Mouse (Mus musculus) fibroblast of lung, adult 2 months (primary cell): Measurements from ENCODE around the gene Tmem182.

Source experiments
- DNase-seq: peaks from one replicate; pipeline ENCODE4 v3.0.0-alpha.2; 2011; ENCODE audit warnings: low read depth

Tmem182 gene

DNA sequence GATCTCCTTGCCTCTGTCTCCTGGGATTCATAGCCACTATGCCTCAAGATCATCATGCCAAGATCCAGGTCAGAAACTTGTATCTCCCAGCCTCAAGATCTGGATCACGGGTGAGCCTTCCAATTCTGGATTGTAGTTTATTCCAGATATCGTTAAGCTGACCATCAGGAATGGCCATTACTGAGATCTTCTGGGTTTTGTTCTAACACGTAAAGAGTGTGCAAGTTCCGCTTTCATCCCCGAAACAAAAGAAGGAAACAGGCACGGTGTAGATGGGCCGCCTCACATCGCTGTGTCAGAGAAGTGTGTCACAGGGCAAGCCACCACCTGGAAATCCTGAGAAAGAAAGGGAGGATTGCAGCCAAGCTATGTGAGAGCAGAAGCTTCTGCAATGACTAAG, 6.3 kb upstream of the Tmem182 start:
- no peak for DNase-seq

DNA sequence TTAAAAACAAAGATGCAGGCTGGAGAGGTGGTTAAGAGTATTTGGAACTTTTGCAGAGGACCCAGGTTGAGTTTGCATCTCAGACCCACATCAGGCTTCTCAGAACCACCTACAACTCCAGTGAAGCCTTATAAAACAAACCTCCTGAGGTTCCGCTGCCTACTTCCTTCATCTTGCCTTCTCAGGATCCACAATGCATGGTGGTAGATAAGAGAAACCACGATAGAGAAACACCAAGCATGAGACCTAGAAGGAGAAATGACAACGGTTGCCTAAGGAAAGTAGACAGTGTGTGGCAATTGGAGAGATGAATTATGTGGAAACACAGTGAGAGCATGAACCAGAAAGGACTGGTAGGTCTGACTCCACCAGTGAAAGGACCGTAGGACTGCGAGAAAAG, 4.5 kb upstream of the Tmem182 start:
- DNase-seq = no peak

DNA sequence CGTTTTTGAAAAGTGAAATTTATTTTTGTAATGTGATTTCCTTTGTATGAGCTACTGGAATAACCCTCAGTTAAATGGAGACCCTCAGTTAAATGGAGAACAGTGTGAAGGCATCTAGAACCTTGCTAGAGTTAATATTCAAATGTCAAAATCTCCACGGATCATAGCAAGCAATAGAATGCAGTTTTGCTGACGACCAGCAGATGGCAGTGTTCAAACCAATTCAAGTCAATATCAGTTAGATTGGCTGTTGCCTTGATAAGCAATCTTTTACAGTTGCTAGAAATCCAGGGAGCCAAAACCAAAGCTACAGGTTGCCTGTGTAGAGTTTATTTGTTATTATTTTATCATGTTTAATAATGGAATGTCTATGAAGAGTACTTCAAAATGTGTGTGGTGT, 2.6 kb upstream of the Tmem182 start:
- peak; percentile 24 for DNase-seq

DNA sequence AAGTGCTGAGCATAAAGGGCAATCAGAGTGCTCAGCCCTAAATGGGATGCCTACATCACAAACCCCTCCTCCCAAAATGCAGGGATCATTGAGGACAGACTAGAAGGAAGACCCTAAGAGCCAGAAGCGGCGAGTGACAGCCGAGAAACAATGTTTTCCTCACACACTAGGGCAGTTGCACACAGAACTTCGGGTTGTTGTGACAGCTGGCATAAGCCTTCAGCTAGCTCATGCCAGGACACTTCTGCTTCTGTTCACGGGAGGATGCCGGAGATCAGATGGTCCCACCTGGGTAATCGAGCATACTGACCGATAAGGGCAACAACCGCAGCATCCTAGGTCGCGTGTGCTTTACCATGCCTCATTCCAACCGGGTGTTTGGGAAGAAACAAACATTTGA, 1.3 kb upstream of the Tmem182 start:
- no peak for DNase-seq

DNA sequence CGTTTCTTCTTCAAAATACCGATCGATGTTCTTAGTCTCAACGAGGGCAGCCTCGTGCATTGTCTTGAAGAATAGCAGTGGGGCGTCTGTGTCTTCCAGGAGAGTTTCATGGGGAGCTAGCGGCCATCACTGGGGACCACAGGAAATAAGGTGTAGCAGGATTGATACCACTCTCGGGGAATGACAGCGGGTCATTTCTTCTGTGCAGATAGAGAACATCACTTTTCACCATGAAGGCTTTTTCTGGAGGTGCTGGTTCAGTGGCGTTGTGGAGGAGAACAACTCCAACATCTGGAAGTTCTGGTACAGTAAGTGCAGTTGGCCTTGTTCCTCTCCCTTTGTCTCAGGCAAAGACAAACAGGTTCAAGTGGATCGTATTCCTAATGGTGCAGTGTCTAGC, 490 bp downstream of the Tmem182 start:
- DNase-seq = no peak

DNA sequence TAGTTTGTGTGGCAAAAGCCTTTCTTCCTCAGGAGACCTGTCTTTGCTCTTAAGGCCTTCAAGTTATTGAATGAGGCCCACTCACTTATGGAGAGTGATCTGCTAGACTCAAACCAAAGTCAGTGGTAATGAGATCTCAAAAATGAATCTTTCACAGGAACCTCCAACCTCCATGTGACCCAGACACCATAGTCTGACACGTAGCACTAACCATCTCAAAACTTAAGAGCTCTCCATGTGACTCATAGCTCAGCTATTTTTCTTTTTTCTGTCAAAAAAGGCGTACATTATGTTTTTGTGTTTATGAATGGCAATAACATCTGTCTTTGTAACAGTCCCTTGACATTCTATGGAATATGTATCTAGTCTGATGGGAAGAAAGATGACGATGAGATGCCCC, 3.2 kb downstream of the Tmem182 start:
- no peak for DNase-seq

DNA sequence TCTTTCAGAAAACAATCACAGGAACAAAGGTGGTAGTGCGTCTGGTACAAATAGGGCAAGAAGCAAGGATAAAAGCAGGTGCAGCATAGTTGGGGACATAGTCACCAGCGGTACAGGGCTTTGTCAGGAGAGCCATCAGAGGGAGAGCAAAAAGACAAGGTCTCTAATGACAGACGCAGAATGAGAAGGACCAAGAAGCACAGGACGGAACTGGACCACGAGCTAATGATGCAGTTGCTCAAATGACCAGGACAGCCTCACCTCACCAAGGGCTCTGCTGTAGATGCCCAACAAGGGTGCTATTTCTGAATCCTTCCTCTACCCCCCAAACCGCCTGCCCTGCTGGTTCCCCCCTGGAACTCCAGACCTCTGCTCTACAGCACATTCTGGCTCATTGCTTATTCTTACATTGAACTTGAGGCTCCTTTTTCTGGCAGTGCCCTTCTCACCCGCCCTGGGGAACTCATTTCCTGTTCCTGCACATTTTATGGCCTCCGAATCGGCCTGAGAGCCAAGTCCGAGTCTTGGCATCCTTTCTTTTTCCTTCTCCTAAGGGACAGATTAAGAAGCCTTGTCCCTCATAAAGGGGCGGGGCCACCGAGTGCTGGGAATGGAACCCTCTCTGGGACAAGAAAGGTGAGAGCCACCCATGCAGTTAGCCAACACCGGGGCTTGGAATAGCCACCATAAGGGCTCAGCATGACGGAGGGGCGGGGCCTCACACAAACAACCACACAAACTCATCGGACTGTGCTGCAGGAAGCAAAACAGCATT, 9.9 kb downstream of the Tmem182 start:
- no peak for DNase-seq

DNA sequence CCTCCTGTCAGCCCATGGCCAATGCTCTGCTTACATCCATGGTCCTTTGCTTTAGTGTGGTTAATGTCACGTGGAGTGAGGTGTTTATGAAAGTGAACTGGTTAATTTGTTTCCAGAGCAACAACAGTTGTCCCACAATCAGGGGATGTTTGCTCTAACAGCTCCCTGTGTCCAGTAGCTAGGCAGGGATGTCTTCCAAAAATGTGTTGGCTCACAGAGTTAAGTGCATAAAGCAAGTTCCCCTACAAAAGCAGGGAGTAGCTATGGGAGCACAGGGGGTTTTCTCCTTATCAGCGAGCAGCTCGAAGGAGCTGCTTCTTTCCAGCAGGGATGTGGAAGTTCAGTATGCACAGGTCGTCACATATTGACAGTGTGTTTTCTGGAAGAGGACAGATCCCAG, 19.1 kb downstream of the Tmem182 start:
- no peak for DNase-seq

DNA sequence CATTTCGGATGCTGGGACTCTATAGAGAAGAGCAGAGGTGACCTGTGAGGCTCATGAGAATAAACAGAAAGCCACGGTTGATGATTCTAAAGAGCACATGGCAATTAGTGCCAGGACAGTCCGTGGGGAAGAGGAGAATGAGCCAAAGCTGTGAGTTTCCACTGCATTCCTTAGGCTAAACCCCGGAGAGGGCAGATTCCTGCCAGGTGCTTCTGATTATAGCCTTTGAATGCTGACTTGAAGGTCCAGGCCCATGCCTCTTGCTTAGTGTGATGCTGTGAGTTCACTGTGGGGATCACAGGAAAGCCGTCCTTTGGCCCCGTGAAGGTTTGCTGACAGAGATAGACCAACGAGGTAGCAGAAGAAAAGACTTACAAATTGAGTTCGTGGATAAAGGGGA, 19.5 kb downstream of the Tmem182 start:
- DNase-seq = no peak

DNA sequence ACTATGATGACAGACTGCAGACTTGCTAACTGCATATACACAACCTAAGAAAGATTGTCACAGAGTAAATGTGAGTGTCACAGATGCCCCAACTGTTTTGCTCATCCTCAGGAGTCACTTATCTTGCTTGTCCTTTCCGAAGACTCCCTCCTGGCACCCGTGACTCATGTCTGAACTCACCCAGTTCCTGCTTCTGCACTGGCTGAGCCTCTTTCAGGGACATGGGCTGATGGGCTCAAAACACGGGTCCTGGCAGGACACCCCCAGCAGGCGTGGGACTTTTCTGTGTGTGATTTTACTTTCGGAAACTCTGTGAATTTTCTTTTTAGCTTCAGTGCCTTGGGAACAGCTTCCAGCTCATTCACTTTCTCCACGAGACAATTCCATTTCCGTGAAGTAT, 20.4 kb downstream of the Tmem182 start:
- no peak for DNase-seq

DNA sequence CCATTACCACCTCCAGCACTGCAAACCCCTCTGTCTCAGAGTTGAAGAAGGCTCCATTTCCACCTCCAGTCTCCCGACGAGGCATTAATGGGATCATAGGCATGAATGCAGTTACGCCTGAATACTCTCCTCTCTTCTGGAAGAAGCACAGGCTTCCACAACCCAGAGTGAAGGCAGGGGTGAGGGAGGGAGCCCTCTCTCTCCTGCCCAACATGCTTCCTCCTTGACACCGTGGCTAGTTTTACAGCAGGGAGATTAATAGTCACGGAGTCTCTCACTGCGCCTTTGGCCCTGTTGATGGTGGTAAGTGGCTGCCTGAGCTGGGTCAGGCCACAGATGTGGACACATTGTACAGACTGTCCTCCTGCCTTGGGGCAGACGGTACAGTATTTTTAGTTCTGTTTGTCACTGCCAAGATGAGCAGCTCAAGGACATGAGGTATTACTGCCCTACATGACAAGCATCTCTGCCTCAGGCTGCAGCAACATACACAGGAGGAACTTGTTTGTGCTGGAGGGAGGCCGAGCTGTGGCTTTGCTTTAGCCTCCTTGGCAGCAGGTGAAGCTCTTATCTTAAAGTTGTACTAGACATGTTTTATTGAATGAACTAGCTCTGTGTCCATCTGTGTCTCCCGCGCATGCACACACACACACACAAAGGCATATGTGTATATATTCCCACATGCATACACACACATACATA, 24.0 kb downstream of the Tmem182 start:
- DNase-seq = no peak

DNA sequence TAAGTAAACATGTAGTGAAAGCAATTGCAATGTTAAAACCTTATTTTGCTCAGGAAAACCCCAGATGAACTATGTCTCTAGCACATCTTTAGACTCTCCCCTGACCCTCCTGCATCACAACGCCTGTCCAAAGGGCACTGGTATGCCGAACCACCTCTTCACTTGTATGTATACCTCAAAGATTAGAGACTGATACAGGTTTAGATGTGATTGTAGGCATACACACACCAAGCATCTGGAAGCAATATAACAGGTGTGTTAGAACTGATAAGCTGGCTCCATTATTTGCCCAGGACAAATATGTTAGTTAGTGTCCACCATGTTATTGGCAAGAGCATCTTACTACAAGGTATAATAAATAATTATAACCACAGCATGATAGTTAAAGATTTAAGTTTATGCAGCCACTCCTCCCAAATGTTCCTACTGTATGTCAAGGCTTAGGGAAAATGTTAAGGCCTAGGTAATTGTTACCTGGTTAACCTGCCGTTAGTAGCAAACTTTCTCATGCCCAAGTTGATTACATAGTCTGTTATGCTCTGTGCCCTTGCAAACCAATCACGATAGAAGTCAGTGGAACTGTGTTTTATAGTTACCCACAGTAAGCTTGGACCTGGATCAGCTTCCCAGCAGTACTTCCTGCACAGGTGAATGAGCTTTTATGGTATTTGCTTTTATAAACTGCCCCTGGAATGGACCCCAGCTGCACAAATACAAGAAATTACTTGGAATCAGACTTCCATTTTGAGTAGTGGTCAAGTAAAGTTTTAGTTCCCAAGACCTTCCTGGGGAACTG, 25.5 kb downstream of the Tmem182 start:
- DNase-seq = no peak

DNA sequence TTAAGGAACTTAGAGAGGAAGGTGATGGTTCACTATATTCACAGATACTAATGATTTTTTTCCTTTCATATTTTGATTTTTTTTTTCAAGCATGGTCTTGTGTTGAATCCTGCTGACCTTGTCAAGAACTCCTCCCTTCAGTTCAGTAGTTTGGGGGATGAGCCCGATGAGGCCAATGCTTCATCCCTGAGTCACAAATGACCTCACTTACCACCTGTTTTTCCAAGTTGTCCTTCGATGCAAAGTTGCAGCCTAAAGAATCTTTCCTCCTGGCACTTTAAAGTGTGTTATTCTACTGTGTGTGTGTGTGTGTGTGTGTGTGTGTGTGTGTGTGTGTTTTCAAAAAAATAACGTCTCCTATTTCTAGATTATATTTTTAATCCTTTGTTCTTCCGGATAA, 30.1 kb downstream of the Tmem182 start:
- DNase-seq = no peak

DNA sequence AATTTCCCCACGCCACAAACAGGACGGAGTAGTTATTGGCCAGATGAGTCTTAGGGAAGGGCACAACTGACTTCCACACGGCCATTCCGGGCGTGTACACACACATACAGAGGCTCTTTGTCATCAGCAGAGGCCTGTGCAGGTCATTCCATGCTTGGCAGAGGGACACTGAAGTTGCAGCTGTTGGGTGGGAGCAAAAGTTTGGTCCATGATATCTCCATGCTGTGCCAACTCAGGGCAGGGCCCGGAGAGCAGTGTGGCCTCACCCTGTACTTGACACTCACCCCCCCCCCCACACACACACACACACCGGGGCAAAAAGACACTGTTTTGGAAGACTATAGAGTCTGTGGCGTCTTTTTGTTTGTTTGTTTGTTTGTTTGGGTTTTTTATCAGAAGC, 35.2 kb downstream of the Tmem182 start:
- no peak for DNase-seq

DNA sequence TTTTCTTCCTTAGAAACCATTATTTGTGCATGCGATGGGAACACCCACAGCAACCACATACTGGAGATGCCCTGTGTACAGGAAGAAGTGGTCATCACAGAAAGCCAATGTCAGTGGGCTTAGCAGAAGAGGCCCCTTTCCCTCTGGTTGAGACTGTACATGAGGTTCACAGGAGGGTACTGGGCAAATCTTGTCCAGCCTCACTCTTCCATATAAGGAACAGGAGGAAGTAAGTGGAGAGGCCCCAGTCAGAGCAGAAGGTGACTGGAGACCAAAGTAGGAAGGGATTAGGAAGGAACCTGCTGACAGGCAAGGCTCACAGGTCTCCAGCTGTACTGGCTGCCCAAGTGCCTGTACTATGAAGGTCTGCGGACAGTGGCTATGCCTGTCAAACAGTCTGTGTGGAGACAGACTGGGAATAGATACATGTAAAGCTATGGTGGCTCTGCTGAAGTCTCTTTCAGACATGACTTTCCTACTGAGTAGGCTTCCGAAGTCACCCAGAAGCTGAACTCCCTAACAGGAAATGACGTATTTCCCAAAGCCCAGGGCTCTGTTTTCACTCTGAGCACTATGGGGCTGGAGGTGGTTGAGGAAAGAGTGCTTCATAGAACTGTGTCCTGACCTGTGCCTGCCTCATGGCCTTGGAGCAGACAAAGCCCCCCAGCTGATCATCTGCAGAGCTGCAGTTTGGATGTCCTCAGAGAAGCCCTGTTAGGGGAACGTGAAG, 35.8 kb downstream of the Tmem182 start:
- no peak for DNase-seq

DNA sequence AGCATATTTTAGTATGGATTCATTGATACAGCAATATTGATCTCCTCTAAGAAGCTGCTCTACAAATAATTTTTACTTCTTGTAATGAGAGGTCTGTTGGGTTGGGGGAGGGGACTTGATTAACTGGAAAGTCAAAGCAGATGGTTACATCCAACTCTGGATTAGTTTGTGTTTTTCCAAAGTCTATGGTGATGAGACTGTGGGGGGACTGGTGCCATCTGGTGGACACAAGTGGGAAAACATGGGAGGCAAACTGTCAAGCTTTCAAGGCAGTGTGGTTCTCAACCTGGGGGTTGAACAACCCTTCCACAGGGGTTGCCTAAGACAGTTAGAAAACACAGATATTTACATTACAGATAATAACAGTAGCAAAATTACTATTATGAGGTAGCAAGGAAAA, 39.2 kb downstream of the Tmem182 start:
- peak; percentile 34 for DNase-seq

DNA sequence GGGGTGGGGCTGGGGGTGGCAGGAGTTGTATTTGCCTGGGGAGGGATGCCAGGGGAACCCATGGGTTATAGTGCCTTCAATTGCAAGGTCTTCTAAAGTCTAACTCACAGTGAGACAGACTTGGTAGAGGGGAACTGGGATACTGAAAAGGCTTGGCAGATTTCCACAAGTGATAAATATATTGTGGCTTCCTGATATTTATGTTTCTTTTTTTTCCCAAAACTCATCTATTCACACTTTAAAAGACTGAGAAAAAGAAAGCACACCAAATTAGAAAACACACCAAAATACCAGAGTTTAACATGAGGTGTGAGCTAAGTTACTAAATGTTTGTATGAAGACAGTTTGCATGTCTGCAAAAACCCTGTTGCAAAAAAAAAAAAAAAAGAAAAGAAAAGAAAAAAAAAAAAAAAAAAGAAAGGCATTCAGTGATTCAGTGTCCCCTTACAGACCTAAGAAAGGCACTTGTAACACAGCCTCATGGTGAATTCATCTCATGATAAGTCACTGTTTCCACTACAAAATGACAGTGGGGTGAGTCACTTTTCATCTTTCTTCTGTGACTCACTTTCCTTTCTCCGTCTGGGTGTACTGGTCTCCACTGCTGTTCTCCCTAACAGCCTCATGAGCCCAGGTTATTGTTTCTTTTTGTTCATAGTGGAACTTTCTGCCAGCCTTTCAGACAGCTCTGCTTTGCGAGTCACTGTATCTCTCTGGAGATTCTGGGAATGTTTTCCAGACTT, 42.0 kb downstream of the Tmem182 start:
- peak; percentile 72 for DNase-seq

DNA sequence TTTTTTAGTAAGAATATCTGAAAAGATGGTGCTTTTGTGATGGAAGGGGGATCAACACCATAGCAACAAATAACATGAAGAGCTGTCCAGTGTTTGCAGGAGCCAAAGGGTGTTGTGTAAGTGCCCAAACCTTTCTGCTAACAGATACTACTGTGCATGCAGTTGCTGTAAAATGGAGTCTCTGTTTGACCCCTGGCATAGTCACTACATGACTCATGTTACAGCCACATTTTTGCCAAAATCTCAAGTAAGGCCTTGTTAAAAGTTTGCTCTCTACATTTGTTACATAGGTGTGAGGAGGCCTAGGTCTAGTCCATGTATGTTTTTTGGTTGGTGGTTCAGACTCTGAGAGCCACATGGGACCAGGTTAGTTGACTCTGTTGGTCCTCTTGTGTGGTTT, 45.9 kb downstream of the Tmem182 start:
- no peak for DNase-seq

DNA sequence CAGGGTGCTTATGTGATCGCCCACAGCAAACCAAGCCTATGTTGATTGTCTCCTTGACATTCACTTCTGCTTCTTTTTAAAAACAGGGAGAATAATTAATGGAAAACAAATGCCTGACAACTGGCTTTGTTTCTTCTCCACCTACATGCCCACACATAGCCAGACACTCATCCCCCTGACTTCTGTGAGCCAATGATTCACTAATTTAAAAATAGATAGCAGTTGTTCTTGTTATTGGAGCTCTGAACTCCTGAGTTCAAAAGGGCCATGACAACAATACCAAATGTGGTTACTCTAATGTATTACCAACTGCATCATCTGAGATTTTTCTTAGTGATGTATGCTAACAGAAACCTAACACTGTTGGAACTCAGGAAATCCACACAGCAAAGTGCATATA, 49.9 kb downstream of the Tmem182 start:
- no peak for DNase-seq

DNA sequence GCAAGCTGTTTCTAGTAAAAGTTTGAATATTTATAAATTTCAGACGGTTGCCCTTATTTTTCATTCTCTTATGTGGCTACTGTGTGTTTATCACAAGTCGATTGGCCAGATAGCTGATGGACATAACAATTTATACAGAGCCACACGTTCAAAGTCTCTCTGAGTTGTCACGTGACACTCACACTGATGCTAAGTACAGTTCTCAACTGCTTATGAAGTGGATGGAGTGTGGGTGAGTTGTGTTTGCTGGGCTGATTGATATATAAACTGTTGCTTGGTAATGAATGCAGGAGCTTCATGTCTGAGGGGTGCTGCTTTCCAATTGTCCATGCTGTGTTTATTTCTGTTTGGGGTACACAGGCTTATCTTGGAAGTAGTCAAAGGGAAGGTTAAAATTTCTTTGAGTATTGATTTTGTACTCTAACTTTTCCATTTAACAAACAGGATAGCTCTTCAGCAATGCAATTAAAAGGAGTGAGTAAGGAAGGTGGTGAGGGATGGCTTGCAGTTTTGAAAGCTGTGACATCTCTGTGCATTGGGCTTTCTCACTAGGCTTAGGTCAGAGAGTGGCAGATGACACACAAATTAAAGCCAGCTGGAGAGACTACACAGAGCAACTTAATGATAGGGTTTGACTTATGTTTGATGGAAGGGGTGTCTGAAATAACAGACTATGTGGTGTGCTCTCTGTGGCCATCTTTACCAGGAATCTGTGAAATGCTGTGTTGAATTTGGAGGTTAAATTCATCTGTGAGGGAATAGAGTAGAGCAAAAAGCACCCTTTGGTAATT, 51.6 kb downstream of the Tmem182 start:
- DNase-seq = no peak

DNA sequence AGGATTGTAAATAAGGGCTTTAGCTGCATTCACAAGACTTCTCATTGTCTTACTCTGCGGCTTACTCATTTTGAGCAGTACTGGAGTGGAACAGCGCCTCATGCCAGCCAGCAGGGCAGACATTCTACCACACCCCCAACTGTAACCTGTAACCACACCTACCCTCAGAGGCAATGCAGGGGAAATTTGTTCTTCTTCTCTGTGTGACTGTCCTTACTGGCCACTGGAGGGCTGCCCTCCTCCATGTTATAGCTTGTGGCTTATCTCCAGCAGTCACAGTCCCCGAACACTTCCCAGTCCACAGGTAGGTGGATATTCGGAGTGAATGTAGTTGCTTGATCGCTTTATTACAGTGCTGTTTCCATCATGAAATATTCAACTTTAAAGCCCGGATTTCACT, 59.6 kb downstream of the Tmem182 start:
- DNase-seq = no peak
